Mouse (Mus musculus): ENCODE data around the gene Lrrc4c.

Lrrc4c gene

DNA sequence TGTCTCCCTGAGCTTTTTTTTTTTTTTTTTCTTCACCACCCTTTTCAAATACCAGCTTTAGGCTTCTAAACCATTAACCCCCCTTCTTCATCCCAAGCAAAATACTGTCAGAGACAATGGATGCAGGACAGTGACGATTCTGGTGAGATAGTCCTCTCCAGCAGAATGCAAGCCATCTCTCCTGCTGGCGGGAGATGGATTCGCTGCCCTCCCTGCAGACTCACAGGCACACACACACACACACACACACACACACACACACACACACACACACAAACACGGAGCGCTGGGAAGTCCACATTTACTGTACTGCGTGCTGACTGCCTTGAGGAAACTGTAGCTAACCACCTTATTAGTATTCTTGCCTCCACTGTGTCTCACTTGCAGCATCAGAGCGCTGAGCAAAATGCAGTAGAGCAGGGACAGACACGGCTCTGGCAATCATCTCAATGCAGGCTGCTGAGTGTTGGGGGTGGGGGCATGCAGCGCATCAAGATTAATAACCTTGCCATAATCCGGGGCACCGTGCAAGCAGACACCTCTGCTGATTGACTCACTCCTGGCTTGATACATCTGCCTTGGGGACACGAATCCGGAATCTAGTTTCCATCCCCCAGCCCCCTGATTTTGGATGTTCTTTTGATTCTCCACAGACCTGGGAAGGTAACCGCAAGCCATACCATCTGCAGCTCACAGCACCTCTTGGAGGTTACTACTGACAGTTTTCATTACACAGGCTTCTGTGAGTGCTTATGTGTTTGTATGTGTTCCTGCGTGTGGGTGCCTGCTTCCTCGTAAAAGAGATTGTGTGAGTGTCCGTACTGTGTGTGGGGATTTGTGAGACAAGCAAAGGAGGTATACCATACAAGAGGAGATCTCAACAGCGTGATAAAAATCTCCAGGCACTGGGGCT, at the start of gene Lrrc4c:
Lrrc4c (plus strand) TSS at position 783 of the 913 bp plus-strand sequence.
- no peak for DNase-seq (ENCODE audit: low read depth, low spot score)

DNA sequence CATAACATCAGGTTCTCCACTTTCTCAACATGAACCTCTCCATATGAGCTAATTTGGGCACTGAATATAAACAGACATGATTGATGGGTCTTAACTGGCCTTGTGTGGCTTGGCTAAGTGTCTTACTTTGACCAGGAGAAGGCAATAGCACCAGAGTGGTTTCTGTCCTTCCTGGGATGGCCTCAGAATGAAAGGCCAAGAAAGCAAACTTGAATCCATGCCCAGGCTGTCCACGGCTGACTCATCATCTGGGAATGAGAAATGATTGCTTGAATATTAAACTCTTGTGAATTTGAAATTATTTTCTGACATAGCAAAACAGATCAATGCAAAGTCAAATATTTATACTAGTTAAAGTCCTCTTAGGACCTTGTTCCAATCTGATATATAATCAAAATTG, 42.9 kb upstream of the Lrrc4c start:
- DNase-seq (ENCODE audit: low read depth, low spot score) = no peak

DNA sequence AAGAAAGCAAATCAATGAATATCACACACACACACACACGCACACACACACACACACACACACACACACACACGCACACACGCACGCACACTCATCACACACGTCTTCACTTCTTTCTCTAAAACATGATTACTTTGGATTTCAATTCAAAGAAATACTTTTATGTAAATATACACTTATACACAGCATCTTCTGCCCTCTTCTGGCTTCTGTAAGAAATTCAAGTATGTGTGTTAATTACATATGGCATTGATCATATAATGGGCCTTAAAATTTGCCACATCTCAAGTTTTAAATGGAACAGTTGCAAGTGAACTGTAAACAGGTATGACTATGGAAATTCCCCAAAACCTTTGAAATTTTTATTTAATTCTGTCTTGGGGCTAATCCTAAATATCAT, 35.0 kb upstream of the Lrrc4c start:
- DNase-seq (ENCODE audit: low read depth, low spot score) = no peak

DNA sequence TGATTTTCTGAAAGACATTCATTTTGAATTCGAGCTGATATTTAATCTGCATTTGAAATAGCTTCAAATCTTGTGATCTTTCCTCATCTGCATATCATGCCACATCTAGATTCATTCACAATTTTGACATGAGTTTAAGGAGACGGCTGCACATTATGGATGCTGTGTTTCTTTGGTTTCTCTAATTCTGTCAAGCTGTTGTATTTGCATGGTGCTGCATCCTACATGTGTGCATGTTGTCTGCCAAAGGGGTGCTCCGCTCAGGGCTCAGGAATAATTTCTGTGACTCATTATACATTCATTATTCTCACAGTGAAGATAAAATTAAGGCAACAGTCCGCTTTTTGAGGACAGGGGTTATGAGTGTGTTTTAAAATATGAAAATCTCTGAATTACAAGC, 30.5 kb upstream of the Lrrc4c start:
- DNase-seq (ENCODE audit: low read depth, low spot score) = no peak

DNA sequence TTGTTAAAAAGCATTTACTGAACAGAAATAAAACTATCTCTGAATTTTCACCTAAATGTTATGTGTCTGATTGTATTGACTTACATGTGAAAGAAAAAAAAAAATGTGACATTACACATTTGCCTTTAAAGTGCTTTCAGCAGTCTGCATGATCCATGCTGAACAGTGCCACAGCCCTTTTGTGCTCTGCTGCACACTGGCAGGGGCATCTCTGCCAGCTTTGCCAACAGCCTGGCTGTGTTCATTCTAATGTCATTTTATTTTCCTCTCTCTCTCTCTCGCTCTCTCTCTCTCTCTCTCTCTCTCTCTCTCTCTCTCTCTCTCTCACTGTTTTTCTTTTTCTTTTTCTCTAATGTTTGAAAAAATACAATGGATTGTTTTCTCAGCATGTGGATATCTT, 27.4 kb upstream of the Lrrc4c start:
- no peak for DNase-seq (ENCODE audit: low read depth, low spot score)

DNA sequence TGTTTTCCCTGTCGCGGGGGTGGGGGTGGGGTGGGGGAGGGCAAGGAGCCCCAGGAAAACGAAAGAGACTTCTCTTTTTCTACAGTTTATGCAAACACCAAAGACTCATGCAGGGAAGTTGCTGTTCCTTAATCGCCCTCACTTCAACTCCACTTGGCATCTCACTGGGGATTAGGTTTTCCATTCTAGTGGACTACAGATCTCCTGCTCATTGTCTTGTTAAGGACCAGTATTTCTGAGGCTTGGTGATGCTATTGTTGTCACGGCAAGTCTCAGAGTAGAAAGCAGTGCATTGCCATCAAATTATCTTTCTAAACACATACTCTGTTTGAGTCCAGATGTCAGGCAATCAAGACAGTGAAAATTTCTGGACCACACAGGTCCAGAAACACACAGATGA, 2.9 kb upstream of the Lrrc4c start:
- DNase-seq (ENCODE audit: low read depth, low spot score) = no peak

DNA sequence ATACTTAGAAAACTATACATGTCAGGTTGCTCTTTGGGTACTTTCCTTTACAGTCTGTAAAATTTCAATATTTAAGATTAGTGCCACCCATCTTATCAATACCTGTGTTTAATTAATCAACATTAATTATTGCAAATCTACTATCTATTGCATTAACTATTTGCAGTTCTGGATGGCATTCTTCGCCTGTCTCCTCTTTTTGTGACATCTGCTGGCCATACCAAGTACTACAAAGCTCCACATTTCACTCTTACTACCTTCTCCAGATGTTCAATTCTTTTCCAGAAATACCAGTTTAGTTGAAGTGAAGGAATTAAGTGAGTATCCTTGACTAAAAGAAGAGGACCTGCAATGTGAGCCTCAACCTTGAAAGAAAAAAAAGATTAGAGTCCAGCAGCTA, 1.4 kb upstream of the Lrrc4c start:
- DNase-seq (ENCODE audit: low read depth, low spot score) = no peak

DNA sequence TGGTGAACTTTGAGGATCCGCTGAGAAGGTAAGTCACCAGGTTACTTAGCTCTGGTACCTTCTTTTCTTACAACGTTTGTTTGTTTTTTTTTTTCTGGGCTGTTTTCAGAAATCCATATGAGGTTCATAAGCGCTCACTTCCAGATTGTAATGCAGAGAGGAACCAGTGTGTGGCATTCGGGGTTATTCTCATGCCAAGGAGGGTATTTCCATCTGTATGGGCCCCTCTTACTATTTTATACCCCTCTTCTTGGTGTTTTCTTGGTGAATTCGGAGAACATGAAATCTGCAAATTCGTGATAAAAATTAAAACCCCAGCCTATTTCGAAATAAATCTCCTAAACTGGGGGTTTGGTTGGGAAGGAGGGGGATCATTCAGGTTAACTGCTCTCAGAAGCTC, 587 bp downstream of the Lrrc4c start:
- no peak for DNase-seq (ENCODE audit: low read depth, low spot score)

DNA sequence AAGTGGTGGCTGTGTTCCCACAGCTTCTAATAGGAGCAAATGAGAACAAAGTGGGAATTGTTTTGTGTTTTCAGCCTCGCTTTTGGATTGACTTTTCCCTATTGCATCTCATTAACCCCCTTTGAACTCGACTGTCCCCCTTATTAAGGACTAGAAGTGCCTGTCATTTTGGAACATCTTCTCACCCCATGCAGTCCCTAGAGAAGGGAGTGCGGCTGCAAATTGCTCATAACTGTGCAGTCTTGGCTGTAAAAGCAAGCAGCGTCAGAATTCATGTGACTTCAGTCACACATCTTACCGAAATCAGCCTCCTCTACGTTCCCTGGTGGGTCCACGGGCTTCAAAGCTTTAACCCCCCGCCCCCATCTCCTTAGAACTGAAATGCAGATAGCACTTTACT, 1.2 kb downstream of the Lrrc4c start:
- DNase-seq (ENCODE audit: low read depth, low spot score) = no peak

DNA sequence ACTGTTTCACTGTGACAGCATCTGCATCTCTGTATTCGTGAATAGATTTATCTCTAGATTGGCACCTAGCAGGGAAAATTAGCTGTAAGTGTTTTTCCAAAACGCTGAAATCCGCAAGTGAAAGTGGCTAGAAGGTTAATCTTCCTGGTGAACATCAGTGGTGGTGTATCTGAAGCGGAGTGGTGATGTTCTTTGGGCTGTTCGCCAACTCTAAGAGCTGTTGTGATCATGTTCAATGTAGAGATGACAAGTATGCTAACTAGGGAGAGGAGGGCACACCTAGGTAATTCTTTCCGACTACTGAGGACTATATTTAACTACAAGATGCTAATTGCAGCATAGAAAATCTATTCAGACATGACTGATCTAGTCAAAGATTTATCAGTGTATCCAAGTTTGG, 1.7 kb downstream of the Lrrc4c start:
- DNase-seq (ENCODE audit: low read depth, low spot score) = no peak

DNA sequence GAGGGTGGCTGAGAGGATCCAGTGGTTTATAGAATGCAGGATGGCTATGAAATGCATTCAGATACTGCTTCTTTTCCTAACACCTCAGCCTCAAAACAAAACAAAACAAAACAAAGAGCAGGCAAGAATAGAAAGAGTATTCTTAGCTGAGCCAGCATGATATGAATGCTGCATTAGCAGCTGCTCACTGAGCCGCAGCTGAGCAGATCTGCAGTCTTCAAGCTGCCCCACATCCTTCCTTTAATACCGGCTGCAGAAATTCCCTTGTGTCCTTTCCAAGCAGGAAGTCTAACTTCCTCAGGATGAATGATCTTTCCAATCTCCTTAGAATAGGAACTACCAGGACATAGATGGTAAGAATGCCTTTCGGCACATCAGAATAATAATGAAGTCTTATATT, 16.7 kb downstream of the Lrrc4c start:
- DNase-seq (ENCODE audit: low read depth, low spot score) = no peak

DNA sequence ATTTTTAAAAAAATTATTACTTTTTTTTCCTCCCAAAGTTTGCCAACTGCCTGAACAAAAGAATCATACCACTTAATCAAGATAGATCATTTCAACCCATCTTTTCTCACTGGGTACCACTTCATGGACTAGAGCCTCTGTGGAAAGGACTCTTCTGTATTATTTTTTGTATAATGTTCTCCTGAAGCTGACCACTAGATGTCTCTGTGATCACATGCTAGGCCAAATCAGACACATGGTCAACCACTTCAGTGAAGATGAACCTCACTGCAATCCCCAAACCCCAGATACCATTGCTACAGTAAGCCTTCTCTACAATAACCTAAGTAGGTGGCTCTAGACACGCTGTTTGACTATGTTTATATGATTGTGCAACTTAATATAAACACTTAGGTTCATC, 19.4 kb downstream of the Lrrc4c start:
- no peak for DNase-seq (ENCODE audit: low read depth, low spot score)

DNA sequence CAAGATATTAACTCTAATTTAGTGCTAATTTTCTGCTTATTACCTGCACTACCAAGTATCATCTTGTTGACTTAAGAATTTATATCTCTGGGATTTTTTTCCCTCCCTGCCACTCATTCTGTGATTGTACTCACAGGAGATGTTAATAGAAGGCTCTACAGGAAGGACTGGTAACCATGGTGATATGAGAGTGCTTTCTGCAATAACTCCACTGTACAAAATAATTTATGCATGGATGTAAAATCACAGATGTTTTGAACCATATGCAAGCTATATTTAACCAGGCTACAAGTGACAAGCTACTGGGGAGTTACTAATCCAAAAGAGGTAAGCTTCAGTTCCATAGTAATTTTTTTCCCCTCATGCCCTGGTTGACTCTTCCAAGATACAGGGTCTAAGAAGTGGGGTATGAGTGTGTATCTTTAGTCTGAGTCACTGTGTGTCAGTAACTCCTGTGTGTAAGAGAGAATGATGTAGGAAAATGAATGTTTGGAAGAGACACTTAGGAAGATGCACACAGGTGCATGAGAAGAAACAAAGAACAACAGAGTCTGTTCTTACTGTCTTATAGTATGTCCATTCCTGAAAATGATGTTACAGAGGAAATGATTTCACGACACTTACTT, 83.3 kb downstream of the Lrrc4c start:
- no peak for DNase-seq (ENCODE audit: low read depth, low spot score)

DNA sequence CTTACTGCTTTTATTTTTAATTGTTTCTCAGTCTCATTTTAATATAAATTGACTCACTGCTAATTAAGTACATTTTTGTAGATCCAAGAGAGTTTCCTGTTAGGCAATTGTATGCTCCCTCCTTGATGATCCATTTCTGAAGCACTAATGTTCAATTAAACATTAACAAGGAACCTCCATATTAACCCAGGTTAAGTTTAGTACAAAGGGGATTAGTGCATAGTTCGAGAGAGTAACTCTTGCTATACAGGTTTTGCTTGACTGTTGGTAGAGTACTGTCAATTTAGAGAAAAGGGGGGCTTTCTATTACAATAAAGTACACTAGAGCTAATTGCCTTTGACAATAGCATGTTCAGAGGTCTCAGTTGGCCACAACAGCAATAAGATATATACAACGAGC, 84.5 kb downstream of the Lrrc4c start:
- DNase-seq (ENCODE audit: low read depth, low spot score) = no peak

DNA sequence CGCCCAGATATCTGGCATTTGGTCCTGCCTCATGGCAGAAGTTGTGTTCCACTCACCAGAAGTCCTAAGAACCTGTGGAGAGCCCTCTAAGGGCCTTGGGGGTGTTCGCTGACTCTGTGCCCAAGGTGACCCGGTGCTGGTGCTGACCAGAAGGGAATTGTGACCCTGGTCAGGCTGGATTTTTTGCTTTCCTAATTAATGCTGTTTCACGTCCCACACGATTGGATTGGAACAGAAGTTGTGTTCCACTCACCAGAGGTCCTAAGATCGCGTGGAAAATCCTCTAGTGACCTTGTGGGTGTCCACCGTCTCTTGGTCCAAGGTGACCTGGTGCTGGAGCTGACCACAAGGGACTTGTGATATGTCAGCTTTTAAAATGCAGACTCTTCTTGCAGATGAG, 88.9 kb downstream of the Lrrc4c start:
- no peak for DNase-seq (ENCODE audit: low read depth, low spot score)

DNA sequence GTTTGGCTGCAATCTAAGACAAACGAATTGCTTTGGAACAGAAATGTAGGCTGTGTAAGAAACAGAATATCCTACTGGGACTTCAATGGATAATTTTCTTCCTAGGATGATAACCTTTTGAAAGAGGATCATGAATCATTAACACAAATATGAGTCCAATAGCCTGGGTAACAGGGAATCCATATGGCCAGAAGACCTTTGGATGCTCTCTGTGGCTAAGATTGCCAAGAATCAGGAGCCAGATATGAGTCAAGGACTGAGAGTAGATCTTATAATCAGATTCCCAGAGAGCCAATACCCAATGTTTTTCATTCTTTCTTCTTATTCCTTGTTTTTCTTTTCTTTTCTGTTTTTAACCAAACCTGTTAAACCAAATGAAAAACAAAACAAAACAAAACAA, 93.2 kb downstream of the Lrrc4c start:
- no peak for DNase-seq (ENCODE audit: low read depth, low spot score)

DNA sequence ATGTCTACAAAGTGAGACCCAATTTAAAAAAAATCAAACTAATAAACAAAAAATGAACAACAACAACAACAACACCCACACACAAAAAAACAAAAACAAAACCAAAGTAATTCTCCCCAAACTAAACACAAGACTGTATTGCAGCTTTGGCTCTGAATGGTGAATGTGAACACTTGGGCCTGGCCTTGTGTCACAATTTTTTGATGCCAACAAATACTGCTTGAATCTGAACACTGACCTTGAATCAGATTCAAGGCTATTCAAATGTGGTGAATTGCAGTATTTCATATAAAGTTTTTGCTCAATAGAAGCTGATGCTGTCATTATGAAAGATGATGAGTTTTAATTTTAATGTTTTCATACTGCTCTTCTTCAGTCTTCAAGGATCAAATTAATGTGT, 143.6 kb downstream of the Lrrc4c start:
- DNase-seq (ENCODE audit: low read depth, low spot score) = no peak

DNA sequence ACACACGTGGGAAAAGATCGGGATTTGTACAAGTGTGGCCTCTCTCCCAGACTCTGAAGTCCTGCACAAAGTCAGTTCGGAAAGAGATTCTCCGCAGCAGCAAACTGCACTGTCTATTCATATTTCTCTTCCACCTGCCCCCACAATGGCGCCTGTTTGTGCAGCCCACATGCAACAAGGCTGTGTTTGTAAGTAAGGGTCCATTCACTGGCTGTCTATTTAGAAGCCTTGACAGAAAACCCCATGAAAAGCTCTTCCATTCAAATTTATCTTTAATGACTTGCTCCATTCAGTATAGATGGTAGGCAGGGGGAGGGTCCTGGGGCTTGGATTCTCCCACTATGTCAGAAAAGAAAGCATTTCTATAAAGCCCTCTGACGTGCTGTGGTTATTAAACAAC, 157.7 kb downstream of the Lrrc4c start:
- no peak for DNase-seq (ENCODE audit: low read depth, low spot score)

DNA sequence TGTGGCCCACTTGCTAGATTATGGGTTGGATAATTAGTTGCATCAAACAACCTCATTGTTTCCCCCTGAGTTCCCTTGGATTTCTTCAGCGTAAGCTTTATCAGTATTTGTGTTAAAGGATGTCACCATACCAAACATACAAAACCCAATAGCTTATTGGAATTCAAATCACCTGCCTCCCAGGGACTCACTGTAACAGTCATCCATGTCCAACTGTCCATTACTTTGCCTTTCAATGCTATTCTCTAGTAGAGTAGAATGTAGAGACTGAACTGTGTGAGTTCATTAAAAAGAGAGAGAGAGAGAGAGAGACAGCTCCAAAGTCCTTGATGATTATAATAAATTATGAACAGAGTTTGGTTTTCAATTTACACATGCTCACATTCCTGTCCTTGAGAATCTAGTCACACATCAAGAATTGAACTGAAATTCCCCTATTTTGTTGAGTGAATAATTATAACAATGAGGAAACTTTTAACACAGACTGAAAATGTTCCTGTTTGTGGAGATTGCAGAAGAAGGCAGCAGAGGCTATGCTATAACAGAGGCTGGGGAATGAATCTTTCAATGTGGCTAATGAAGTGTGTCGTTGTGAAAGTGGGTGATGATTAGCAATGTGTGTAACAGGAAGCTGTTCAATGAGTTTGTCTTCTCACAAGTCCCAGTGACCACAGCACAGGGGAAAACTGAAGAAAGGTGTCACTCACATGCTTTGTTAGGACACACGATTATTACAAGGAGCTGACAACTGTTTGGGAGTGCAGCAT, 181.3 kb downstream of the Lrrc4c start:
- no peak for DNase-seq (ENCODE audit: low read depth, low spot score)

DNA sequence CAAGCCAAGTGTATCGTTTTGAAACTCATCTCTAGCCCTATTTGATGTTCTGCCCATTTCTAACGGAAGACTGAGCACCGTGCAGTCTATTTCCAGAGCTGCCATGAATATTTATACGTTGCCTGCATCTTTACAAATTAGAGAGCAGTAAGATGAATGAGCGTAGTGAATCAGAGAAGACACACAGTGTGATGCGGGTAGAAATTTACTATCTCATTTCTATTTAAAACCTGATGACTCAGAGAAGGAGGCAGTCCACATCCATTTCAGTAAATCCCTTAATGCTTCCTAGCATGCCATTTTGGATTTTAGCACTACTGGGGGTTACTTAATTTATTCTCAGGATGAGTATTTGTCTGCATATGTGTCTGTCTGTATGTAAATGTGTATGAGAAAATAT, 186.2 kb downstream of the Lrrc4c start:
- DNase-seq (ENCODE audit: low read depth, low spot score) = no peak

DNA sequence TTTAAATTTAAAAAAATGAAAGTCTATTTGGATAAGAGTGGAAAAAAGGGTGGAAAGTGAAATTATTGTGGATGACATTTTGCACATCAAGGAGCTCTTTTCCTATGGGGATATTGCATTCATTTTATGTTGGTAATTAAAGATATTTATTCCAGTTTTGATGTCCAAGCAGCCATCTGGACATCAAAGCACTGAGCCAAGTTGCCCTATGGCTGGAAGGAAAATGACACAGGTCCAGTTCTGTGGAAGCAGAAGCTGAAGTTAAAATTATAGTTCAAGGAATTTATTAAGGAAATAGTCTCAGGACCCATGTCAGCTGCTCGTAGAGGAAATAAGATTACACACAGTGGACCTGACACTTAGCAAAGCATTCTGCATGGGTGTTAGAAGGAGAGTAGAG, 187.7 kb downstream of the Lrrc4c start:
- DNase-seq (ENCODE audit: low read depth, low spot score) = no peak

DNA sequence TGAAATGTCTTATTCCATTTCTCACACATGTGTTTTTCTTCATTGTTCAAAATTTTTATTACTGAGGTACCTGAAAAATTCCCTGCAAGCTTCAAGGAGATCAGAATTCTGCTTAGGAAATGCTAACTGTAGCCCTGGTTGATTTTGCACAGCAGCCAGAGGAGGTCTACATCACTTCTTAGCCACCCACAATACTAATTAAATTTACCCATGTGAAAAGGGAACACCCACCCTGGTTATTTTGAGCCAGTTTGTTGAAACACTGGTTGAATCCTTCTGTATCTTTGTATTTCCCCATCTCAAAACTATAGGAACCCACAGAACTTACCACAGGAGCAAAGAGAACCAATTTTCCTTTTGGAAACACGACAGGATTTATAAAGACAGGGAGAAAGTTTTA, 191.0 kb downstream of the Lrrc4c start:
- DNase-seq (ENCODE audit: low read depth, low spot score) = no peak

DNA sequence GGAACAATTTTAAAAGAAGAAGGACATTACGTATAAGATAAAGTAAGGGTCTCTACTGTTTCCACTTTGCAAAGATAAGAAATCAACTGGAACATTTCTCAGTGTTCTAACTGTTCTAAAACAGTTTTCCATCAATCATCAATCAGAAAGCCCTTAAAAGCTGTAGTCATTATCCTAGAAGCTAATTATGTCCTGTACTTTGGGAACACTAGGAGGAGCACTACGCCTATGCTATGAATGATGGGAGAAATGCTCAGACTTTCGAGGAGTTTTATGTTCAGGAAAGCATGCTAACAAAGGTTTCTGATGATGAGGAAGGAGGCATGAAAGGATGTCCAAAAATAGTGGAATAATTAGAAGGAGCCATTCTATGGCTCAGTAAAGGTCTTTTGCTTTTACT, 219.5 kb downstream of the Lrrc4c start:
- DNase-seq (ENCODE audit: low read depth, low spot score) = no peak

All from CD4-positive, CD25-positive, alpha-beta regulatory T cell, adult 2 months (primary cell).